Mouse (Mus musculus): ENCODE measurements around the gene Dclk1. TPM values are rescaled to one million over a fixed set of nuclear protein-coding genes. Genes with fewer than 3 reads are reported as not detected.
A peak's percentile ranks its signal among the peaks of the same experiment; 100 is the strongest.

Dclk1 gene
- polyA plus RNA-seq, 1 experiment from 2014 or later, result 18.7 TPM

DNA sequence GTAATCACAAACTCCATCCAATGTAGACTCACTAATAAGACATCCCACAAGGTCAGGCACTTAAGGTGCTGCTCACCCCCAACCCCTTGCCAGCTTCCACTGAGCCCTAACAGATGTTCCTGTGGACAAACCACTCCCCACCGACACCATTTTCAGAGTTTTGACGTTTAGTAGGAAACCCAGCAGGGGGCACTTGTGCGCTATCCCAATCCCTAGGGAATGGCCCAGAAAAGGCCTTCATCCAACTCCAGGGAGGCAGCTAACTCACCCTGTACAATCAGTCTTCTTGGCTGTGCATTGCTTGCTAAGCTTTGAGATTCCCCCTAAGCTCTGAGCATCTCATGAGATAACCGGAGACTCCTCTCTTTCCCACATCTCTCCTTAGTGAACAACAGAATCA, 331.8 kb downstream of the Dclk1 start:
- Histone ChIP-seq H3K9ac (replicated peaks; ENCODE audit: low read depth, low read length) (no peak overlapping the region), H3K4me3 (ENCODE audit: low read depth, low read length) (no peak overlapping the region), H3K4me1 (ENCODE audit: control insufficient read depth, insufficient read depth, low read length) (no peaks in the 10 kb centered on the region), H3K9me3 (ENCODE audit: control insufficient read depth, low read depth, low read length) (no peaks in the 10 kb centered on the region), H3K27me3 (ENCODE audit: control insufficient read depth, insufficient read depth, low read length) (no peaks in the 10 kb centered on the region), H3K27ac (ENCODE audit: low read length) (no peak overlapping the region), H3K4me2 (replicated peaks; ENCODE audit: low read depth, low read length) (no peak overlapping the region), H3K36me3 (ENCODE audit: control insufficient read depth, insufficient read depth, low read length) (no peaks in the 10 kb centered on the region)
- WGBS, result 39% methylated on average over 4 of the region's 4 CpGs
- no peak for ATAC-seq (ENCODE audit: insufficient number of reproducible peaks, insufficient read depth, low FRiP score, low read depth)

DNA sequence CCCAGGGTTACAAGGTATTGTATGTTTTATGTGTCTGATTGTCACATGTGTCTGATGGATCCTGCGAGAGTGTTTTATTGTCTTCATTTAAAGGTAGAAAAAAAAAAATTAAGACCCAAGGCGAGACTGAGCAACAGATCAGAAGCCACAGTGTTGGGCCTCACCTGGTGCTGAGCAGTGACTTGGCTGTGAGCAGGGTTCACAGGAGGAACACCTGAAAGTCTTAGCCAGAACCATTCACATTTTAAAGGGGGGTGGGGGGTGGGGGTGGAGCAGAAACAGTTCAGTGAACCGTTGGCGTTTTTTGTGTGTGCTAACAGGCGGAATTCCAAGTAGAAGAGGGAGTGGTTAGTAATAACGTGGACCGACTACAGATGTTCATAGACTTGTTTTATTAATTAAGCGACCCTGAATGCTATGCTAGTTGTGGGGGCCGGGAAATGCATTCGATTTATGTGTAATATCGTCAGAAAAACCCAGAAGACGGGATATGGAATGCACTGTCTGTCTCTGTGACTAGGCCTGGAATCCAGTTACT, 345.3 kb downstream of the Dclk1 start:
- H3K27ac ChIP-seq (ENCODE audit: low read length), result no peak overlapping the region
- H3K9me3 ChIP-seq (ENCODE audit: control insufficient read depth, low read depth, low read length), result no peaks in the 10 kb centered on the region
- no peaks in the 10 kb centered on the region for H3K36me3 ChIP-seq (ENCODE audit: control insufficient read depth, insufficient read depth, low read length)
- no peaks in the 10 kb centered on the region for H3K27me3 ChIP-seq (ENCODE audit: control insufficient read depth, insufficient read depth, low read length)
- H3K4me1 ChIP-seq (ENCODE audit: control insufficient read depth, insufficient read depth, low read length), result peaks cover 6% of the 10 kb centered on the region
- no peak for ATAC-seq (ENCODE audit: insufficient number of reproducible peaks, insufficient read depth, low FRiP score, low read depth)
- H3K9ac ChIP-seq (replicated peaks; ENCODE audit: low read depth, low read length), result no peak overlapping the region
- no peak overlapping the region for H3K4me2 ChIP-seq (replicated peaks; ENCODE audit: low read depth, low read length)
- WGBS, result 30% methylated on average over 12 of the region's 12 CpGs
- H3K4me3 ChIP-seq (ENCODE audit: low read depth, low read length), result no peak overlapping the region

- H3K27ac ChIP-seq (ENCODE audit: low read length), result peak overlapping the region; percentile 10; the same call in 1 of the 2 replicates
- H3K36me3 ChIP-seq (ENCODE audit: control insufficient read depth, insufficient read depth, low read length), result no peaks in the 10 kb centered on the region
- H3K27me3 ChIP-seq (ENCODE audit: control insufficient read depth, insufficient read depth, low read length), result no peaks in the 10 kb centered on the region
- H3K4me1 ChIP-seq (ENCODE audit: control insufficient read depth, insufficient read depth, low read length), result peaks cover 6% of the 10 kb centered on the region
- H3K9ac ChIP-seq (replicated peaks; ENCODE audit: low read depth, low read length), result no peak overlapping the region
- peak; percentile 53; the same call in 1 of the 2 replicates for ATAC-seq (ENCODE audit: insufficient number of reproducible peaks, insufficient read depth, low FRiP score, low read depth)
- H3K4me3 ChIP-seq (ENCODE audit: low read depth, low read length), result no peak overlapping the region
- H3K4me2 ChIP-seq (replicated peaks; ENCODE audit: low read depth, low read length), result no peak overlapping the region
- 12% methylated on average over 12 of the region's 12 CpGs for WGBS
- no peaks in the 10 kb centered on the region for H3K9me3 ChIP-seq (ENCODE audit: control insufficient read depth, low read depth, low read length)
These were observed 346.1 kb downstream of the Dclk1 start for GRCm38 (mm10) chr3:55587972-55588946.

Other genes with a start within 250 kb of the Dclk1 start
- gene Ccna1, start 186.9 kb upstream of the Dclk1 start, polyA plus RNA-seq (2014; fragmentation: Nextera tagmentation; extraction: Ambion mirVana), result 2.7 and 3.3 TPM in 2 replicates
- gene Spg20, start 130.3 kb upstream of the Dclk1 start, polyA plus RNA-seq (2014; fragmentation: Nextera tagmentation; extraction: Ambion mirVana), result 43.3 and 46.7 TPM in 2 replicates
- not detected in 2 replicates for gene Ccdc169, start 105.0 kb upstream of the Dclk1 start, polyA plus RNA-seq (2014; fragmentation: Nextera tagmentation; extraction: Ambion mirVana)
- not detected in 2 replicates for gene Sohlh2, start 60.3 kb upstream of the Dclk1 start, polyA plus RNA-seq (2014; fragmentation: Nextera tagmentation; extraction: Ambion mirVana)
- gene Gm21954, start 229.8 kb downstream of the Dclk1 start, polyA plus RNA-seq (2014; fragmentation: Nextera tagmentation; extraction: Ambion mirVana), result not detected in 2 replicates